Mouse (Mus musculus) heart, embryonic 11.5 days (tissue): Measurements from ENCODE around the gene Cnksr1. TPM values are rescaled to one million over a fixed set of nuclear protein-coding genes. Genes with fewer than 3 reads are reported as not detected.

ENCODE experiments used
- ATAC-seq: fragments of 200-750 bp; cut with Nextera tagmentation; replicated peaks from 2 replicates; pipeline ENCODE4 v1.8.0; 2017; ENCODE audit warnings: moderate library complexity; ENCODE audit not compliant: insufficient number of reproducible peaks, low FRiP score, low TSS enrichment
- H3K27ac ChIP-seq: fragments of 300-500 bp; sonication (generic); 2 replicates; pipeline ENCODE4 v1.5.1; 2014; ENCODE audit warnings: mild to moderate bottlenecking, low read depth, low read length
- H3K27me3 ChIP-seq: fragments of 300-500 bp; sonication (generic); 2 replicates; pipeline ENCODE4 v1.6.1; 2014; ENCODE audit warnings: mild to moderate bottlenecking, low read length, mixed read lengths; ENCODE audit not compliant: control insufficient read depth, insufficient read depth
- H3K36me3 ChIP-seq: fragments of 300-500 bp; sonication (generic); 2 replicates; pipeline ENCODE4 v1.6.1; 2014; ENCODE audit warnings: mild to moderate bottlenecking, low read length, moderate library complexity, mixed read lengths; ENCODE audit not compliant: control insufficient read depth, insufficient read depth
- H3K4me1 ChIP-seq: fragments of 300-500 bp; sonication (generic); 2 replicates; pipeline ENCODE4 v1.6.1; 2014; ENCODE audit warnings: low read length; ENCODE audit not compliant: control insufficient read depth, insufficient read depth
- H3K4me2 ChIP-seq: fragments of 300-500 bp; sonication (generic); 2 replicates; pipeline ENCODE4 v1.6.1; 2014; ENCODE audit warnings: mild to moderate bottlenecking, moderate library complexity
- H3K4me3 ChIP-seq: fragments of 300-500 bp; sonication (generic); 2 replicates; pipeline ENCODE4 v1.5.1; 2014; ENCODE audit warnings: low read depth, low read length
- H3K9ac ChIP-seq: fragments of 300-500 bp; sonication (generic); 2 replicates; pipeline ENCODE4 v1.6.1; 2014; ENCODE audit warnings: mild to moderate bottlenecking, low read depth, low read length, moderate library complexity
- H3K9me3 ChIP-seq: fragments of 300-500 bp; sonication (generic); replicated peaks from 2 replicates; pipeline ENCODE4 v1.6.1; 2016; ENCODE audit warnings: low read length; ENCODE audit not compliant: control insufficient read depth
- WGBS: fragments of 180-500 bp; shearing (Covaris S2); extraction: QIAGEN DNeasy Blood & Tissue Kit; methylation state at CpG from one replicate; pipeline ENCODE4 v1.1.7; 2014; ENCODE audit not compliant: insufficient replicate concordance; 5-methylcytosine and 5-hydroxymethylcytosine counted together
- polyA plus RNA-seq: library from polyadenylated mRNA; unstranded; fragments of >200 nt; fragmentation: Nextera tagmentation; extraction: Ambion mirVana; gene quantifications from 2 replicates; pipeline ENCODE4 v1.2.1, GENCODE M21; 2014

Gene Cnksr1
- polyA plus RNA-seq: 0.63 and 0.97 TPM in 2 replicates

- H3K4me3 ChIP-seq: peak within 1 kb of the TSS; percentile 41
- ATAC-seq: peak; percentile 39; the same call in 1 of the 2 replicates
- peaks cover 21% of the 10 kb centered on the region for H3K27me3 ChIP-seq
- no peaks in the 10 kb centered on the region for H3K36me3 ChIP-seq
- H3K9me3 ChIP-seq: no peaks in the 10 kb centered on the region
- peak within 1 kb of the TSS; percentile 40; the same call in 1 of the 2 replicates for H3K9ac ChIP-seq
- peak within 1 kb of the TSS; percentile 80 for H3K4me2 ChIP-seq
- 4% methylated on average over 18 of the region's 18 CpGs for WGBS
- no peak within 1 kb of the TSS for H3K27ac ChIP-seq
- H3K4me1 ChIP-seq: peaks cover 7% of the 10 kb centered on the region
These were observed at the start of gene Cnksr1 for GRCm38 (mm10) chr4:134238279-134238651. TSS of gene Cnksr1 (minus strand) at chr4:134238399.

- 0% methylated on average over 38 of the region's 43 CpGs for WGBS
- ATAC-seq: peak; percentile 82
- peak within 1 kb of the TSS; percentile 98 for H3K9ac ChIP-seq
- H3K27ac ChIP-seq: peak within 1 kb of the TSS; percentile 100
- peaks cover 27% of the 10 kb centered on the region for H3K4me1 ChIP-seq
- H3K9me3 ChIP-seq: no peaks in the 10 kb centered on the region
- peak within 1 kb of the TSS; percentile 99 for H3K4me3 ChIP-seq
- H3K27me3 ChIP-seq: no peaks in the 10 kb centered on the region
- H3K4me2 ChIP-seq: peak within 1 kb of the TSS; percentile 72
- peaks cover 11% of the 10 kb centered on the region for H3K36me3 ChIP-seq
These were observed 49.4 kb upstream of the Cnksr1 start, which contains the start of gene Pdik1l for GRCm38 (mm10) chr4:134287575-134288025. TSS of gene Pdik1l (minus strand) at chr4:134287895.

GRCm38 (mm10) chr4:134287168-134287564 is 49.0 kb upstream of the Cnksr1 start:
- H3K4me1 ChIP-seq: peaks cover 25% of the 10 kb centered on the region
- no peaks in the 10 kb centered on the region for H3K27me3 ChIP-seq
- H3K4me3 ChIP-seq: peak overlapping the region; percentile 99
- peak overlapping the region; percentile 98 for H3K9ac ChIP-seq
- peaks cover 11% of the 10 kb centered on the region for H3K36me3 ChIP-seq
- no peaks in the 10 kb centered on the region for H3K9me3 ChIP-seq
- peak; percentile 90 for ATAC-seq
- H3K27ac ChIP-seq: peak overlapping the region; percentile 100
- 0% methylated on average over 57 of the region's 59 CpGs for WGBS
- H3K4me2 ChIP-seq: peak overlapping the region; percentile 72

GRCm38 (mm10) chr4:134286226-134287167 is 48.3 kb upstream of the Cnksr1 start:
- peak overlapping the region; percentile 100 for H3K27ac ChIP-seq
- no peaks in the 10 kb centered on the region for H3K27me3 ChIP-seq
- peaks cover 11% of the 10 kb centered on the region for H3K36me3 ChIP-seq
- ATAC-seq: peak; percentile 29
- peak overlapping the region; percentile 99 for H3K4me3 ChIP-seq
- H3K9me3 ChIP-seq: no peaks in the 10 kb centered on the region
- 2% methylated on average over 58 of the region's 59 CpGs for WGBS
- peak overlapping the region; percentile 72 for H3K4me2 ChIP-seq
- H3K9ac ChIP-seq: peak overlapping the region; percentile 98
- peaks cover 25% of the 10 kb centered on the region for H3K4me1 ChIP-seq

- Histone ChIP-seq H3K4me1 (peaks cover 25% of the 10 kb centered on the region), H3K9ac (no peak overlapping the region), H3K4me3 (no peak overlapping the region), H3K4me2 (peak overlapping the region; percentile 72), H3K27ac (no peak overlapping the region), H3K36me3 (peaks cover 15% of the 10 kb centered on the region), H3K27me3 (no peaks in the 10 kb centered on the region), H3K9me3 (no peaks in the 10 kb centered on the region)
- ATAC-seq: no peak
- WGBS: 58% methylated on average over 2 of the region's 2 CpGs
These were observed 46.7 kb upstream of the Cnksr1 start for GRCm38 (mm10) chr4:134284942-134285341.

- Histone ChIP-seq H3K9me3 (no peaks in the 10 kb centered on the region), H3K9ac (peak overlapping the region; percentile 46), H3K27me3 (no peaks in the 10 kb centered on the region), H3K27ac (peak overlapping the region; percentile 46), H3K36me3 (peaks cover 6% of the 10 kb centered on the region), H3K4me2 (peak overlapping the region; percentile 55), H3K4me3 (peak overlapping the region; percentile 11), H3K4me1 (peaks cover 6% of the 10 kb centered on the region; the same call in 1 of the 2 replicates)
- peak; percentile 68 for ATAC-seq
- WGBS: 2% methylated on average over 14 of the region's 14 CpGs
These were observed 35.5 kb upstream of the Cnksr1 start for GRCm38 (mm10) chr4:134273417-134274345.

GRCm38 (mm10) chr4:134272731-134273416 is 34.7 kb upstream of the Cnksr1 start:
- peak overlapping the region; percentile 56 for H3K9ac ChIP-seq
- WGBS: 28% methylated on average over 12 of the region's 13 CpGs

More at GRCm38 (mm10) chr4:134272731-134273416, 34.7 kb upstream of the Cnksr1 start:
- Histone ChIP-seq H3K27me3 (no peaks in the 10 kb centered on the region), H3K27ac (peak overlapping the region; percentile 35; the same call in 1 of the 2 replicates), H3K4me1 (peaks cover 6% of the 10 kb centered on the region; the same call in 1 of the 2 replicates), H3K4me2 (peak overlapping the region; percentile 55), H3K4me3 (peak overlapping the region; percentile 11), H3K36me3 (no peaks in the 10 kb centered on the region), H3K9me3 (no peaks in the 10 kb centered on the region)
- no peak for ATAC-seq
